Mouse (Mus musculus): ENCODE data around the gene BC030500.

BC030500 gene

DNA sequence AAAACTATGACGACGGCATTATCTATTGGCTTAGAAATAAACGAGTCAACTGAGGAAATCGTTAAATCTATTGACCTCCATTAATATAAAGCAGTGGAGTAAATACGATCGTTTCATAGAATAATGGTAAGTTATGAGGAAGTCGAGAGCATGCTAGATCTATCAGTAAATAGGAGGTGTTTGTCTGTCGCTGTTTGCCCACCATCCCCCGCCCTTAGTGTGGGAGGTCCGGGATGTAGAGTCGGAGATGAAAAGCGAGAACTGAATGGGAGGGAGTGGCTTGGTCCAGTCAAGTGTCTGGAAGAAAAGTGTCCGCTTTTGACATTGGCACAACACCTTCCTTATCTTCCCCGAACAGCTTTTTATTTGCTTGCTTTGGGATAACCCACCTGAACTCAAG is at the start of gene BC030500:
BC030500 (plus strand) TSS at position 79 of the 400 bp plus-strand sequence.
- DNase-seq = no peak

DNA sequence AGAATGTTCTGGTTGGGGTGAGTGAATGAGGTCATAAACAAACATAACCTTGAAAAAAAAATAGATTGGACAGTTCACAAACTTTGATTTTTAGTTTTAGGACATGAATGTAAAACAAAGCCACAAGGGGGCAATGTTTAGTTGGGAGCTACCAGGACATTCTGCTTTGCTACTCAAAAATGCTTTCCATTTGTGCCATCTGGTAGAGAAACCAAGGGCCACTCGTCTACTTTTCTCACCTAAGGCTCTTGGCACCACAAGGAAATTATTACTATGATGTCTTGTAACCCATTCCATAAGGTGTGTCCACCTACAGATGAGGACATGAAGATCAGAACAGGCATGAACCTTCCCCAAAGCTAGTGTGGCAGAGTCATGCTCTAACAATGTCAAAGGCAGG is 25.1 kb upstream of the BC030500 start:
- no peak for DNase-seq

DNA sequence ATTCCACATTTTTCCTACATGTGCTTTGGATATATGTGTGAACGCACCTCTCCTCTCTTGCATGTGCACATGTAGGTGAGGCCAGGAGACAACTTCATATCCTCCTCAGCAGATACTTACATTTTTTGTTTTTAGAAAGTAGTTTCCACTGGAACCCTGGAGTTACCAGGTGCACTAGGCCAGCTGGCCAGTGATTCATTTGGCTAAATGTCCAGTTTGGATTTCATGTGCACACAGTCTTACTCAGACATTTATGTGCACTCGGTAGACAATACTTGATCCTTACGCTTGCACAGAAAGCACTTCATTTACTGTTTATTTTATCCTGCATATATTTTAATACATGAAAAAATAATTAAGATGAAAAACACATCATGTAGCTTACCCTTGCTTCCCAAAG is 21.0 kb upstream of the BC030500 start:
- no peak for DNase-seq

DNA sequence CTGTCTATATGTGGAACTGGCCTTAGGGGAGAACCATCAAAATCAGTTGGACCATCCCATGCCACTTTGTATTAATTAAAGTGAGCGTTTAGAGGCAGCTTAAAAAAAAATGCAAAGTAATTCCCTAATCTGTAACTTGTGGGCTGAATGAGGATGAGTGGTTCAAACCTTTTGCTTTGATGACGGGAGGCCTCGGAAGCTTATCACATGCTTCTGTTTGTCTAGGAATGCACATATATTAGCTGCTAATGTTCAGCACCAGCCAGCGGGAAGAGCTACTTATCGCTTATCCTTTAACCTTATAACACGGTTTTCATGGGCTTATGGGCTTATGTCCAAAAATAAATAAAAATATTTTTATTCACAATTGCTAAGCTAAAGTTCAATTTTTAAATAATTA is 15.6 kb upstream of the BC030500 start:
- DNase-seq = no peak

DNA sequence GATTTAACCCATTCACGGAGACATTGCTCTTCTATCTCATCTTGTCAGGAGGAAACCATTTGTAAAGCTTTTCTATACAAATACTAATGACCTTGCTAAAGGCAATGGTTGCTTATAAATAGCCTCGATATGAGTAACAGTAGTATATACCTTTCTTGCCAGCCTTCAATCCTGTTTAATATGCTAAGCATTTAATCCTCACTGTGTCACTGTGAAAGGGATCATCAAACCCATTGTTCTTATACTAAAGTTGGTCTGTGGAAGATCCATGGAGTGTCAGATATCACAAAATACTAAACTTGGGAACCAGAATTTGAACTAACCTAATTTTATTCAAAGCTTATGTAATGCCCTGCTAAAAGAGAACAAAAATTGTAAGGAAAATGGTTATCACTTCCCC is 7.1 kb upstream of the BC030500 start:
- no peak for DNase-seq

DNA sequence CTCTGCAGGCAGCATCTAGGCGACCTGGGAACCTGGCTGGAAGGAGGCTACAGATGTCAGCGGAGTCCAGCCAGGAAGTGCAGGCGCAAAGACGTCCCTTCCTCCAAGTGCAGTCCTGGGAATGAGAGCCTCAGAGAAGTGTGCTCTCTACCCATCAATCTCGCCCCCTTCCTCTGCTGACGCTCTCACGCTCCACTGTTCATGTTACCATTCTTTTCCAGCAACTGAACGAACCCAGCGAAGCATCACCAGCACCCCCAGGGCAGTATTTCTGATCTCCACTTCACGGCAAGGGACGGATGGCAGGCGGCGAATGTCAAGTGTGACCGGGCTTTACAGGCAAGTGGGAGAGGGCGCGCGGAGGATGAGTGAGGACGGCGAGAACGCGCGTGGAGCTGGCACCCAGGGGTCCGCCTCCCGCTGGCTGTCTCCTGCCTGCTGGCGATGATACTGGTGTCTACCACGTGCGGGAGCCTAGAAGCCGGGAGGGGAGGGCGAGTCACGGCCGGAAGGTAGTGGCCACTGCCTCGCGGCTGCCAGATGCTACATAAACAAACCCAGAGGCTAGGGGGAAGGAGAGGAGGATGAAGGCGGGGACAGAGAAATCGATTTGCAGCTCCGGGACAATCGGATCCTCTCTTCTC is 763 bp downstream of the BC030500 start, which contains the start of gene Galntl6:
Galntl6 (minus strand) TSS at position 445 of the 644 bp plus-strand sequence.
- no peak for DNase-seq

DNA sequence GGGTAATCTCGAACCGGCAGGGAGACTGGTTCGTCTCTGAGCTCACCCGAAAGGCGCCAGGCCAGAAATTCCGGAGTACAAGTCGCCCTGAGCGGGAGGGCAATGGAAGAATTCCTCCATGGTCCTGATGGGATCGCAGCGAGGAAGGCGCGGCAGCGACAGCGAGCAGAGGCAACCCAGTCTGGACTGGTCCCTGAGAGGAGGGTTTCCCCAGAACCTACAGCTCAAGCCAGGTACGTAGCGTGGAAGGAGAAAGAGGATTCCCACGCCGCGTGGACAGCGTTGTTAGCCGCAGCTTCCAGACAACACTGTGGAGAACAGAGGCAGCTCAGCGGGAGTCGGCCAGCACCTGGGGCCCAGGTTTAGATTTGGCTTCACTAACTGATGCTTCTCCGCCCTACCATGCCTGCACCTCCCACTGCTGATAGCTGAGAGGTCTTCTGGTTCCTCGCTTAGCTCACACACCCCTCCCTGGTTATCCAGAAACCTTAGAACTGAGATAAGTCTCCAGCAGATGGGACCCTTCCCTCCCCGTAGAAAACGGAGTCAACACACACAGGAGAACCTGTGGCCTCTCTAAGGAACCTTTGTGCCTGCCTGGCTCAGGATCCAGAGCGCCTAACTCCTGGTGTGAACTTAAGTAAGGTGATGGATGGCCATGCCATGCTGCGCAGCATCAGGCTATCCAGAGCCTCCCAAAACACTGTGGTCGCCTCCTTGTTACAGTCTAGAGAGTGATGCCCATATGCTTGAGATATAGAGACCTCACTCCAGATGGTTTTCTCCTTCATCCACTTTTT is 1.5 kb downstream of the BC030500 start:
- no peak for DNase-seq

DNA sequence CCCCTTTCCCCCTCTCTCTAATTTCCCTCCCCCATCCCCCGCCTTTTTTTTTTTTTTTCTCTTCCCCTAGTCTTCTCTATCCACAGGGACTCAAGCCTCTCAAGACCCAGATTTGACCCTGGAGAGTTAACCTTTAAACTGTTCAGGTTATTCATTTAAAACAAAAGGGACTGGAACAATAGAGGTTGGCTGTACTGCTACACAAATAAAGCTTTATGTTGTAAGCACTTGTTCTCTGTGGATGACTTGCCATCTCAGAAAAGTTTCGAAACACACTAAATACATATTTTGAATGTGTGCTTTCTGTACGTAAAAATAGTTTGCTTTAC is 2.0 kb downstream of the BC030500 start:
- DNase-seq = no peak

DNA sequence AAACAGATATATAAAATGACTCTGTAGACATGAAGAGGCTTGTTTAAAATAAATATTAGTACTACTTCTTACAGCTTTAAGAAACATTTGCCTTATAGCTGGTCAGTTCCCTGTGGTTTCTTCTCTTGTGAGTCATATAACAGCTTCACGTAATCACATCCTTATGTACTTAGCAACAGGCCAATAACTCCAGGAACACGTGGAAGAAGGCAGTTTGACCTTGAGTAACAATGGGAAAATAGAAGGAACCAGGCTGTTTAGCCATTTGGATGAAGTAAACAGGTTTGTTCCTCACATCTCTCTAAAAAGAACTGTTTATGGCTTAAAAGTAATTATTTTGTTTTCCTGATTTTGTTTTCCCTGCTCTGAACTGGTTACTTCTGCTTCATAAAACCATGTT is 3.6 kb downstream of the BC030500 start:
- no peak for DNase-seq

DNA sequence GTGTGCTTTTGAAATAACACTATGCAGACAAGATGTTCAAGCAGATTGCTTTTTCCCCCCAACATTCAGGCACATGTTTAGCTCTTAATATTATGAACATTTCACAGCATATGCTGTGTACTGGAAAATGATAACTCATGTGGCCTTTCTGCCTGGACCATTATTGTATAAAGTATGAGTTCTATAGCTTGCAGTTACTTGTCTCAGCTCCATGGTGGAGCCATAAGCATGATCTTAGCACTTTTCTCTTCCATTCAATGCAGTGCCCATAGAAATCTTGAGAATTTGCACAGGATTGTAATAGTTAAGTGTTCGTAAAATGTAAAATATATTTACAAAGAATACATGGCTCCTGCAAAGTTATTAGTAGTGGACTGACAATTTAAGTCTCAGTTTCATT is 19.5 kb downstream of the BC030500 start:
- no peak for DNase-seq

DNA sequence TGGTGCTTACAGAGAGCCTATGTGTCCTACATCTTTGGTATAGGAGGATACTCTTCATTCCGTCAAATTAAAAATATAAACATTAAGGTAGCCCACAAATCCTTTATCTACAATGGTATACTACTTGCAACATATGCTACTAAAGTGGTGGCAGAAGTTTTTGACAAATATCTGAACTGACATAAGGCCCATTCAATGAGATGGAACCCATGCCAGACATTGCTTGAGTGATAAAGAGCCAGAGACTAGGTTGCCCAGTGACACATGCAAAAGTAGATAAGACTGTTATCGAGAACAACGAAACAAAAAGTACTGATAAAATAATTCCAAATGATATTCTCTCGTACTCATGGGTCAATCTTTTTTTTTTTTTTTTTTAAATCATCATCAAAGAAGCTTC is 32.2 kb downstream of the BC030500 start:
- DNase-seq = no peak

DNA sequence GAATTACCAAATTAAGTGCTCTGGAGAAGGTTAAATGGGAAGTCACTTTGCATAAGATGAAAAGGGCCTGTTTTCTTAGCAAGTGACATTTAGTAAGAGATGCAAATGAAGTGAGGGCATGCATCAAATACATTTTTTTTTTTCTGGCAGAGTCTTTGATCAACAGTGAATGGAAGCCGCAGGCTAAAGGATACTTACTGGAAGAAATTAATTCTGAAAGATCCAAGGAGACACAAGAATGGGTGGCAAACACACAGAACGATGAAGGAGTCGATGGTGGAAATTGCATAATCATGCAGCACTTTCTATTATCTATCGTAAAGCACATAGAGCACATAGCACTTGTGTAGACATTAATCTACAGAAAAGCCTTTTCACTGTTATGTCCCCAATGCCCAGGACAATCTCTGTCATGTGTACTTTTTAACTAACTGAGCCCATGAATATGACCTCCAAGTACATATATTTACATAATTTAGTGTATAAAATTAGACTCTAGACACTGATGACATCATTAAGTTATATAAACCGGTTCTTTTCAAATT is 45.7 kb downstream of the BC030500 start:
- no peak for DNase-seq
